Mouse (Mus musculus): ENCODE measurements at regions not wholly inside any gene's neighbourhood (a gene's known extent, or its start where the extent isn't known, plus 50 kb on each side); places are given as distances from the start of the nearest gene placed in this dataset.
"Not testable (repeated sequence)": the region's sequence is repeated elsewhere in the genome, so short reads cannot be mapped to it uniquely, and the experiment has no call there.

GRCm38 (mm10) chr1:81741882-81742281 lies 491.0 kb upstream of the Gm9747 start:
- TF ChIP-seq GATA1 (IDR thresholded peaks at IDR 0.05; ENCODE audit: borderline replicate concordance, low read length); FLI1 (IDR thresholded peaks at IDR 0.05; ENCODE audit: low read length): not testable (repeated sequence)
